Mouse (Mus musculus) skeletal muscle tissue, adult 2 months (tissue): Measurements from ENCODE around the gene Serpina3i.

Experiments used
- DNase-seq: peaks from one replicate; pipeline ENCODE4 v3.0.0-alpha.2; 2012; ENCODE audit warnings: low read depth, low spot score

The Serpina3i gene

GRCm38 (mm10) chr12:104293963-104294362 is 31.0 kb downstream of the Serpina3i start:
- no peak for DNase-seq

GRCm38 (mm10) chr12:104298049-104298448 is 35.1 kb downstream of the Serpina3i start:
- no peak for DNase-seq

- DNase-seq = no peak
These were observed 43.1 kb downstream of the Serpina3i start for GRCm38 (mm10) chr12:104305991-104306390.

- DNase-seq = no peak
These were observed 51.3 kb downstream of the Serpina3i start, which contains the start of gene Serpina3j for GRCm38 (mm10) chr12:104314253-104314652. TSS of gene Serpina3j (plus strand) at chr12:104314553.
